Mouse (Mus musculus) retina, embryonic 14.5 days (tissue): Measurements from ENCODE around the gene Dkk2.
A peak's percentile ranks its signal among the peaks of the same experiment; 100 is the strongest.
"Not testable (repeated sequence)": the region's sequence is repeated elsewhere in the genome, so short reads cannot be mapped to it uniquely, and the experiment has no call there.

Experiments
- DNase-seq: peaks from one replicate; pipeline ENCODE4 v3.0.0-alpha.2; 2015; ENCODE audit warnings: low spot score

Dkk2 gene

DNA sequence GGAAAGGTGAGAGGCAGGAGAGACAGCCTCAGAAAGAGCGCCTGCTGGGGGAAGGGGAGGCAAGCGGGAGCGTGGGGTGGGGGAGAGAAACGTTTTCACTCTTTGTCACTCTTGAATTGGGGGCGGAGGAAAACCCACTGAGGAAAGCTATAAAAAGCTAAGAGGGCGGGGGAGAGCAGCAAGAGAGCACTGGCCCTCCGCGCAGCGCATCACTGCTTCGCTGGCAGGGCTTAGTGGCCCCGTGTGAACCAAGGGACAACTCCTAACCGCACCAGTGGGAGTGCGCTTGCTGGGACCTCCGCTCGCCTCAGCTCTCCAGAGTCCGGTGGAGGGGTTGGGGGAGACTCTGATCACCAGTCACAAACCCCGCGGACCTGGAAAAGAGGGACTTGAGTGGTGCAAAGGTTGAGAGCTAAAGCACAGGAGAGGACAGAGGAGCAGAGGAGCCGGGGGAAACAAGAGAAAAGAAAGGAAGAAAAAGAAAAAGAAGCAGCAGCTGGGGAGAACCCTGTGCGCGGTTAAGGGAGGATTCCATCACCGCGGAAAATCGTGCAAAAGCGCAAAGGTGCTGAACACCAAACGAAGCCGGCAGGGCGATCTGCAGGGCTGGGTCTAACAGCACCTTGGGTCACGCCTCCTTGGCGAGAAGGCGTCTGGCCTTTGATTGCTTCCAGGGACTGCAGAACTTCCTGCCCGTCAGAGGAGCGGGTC lies at the start of gene Dkk2:
Gene Dkk2, plus strand, starts transcription at position 181 of the 711 bp plus-strand sequence.
- DNase-seq: peak; percentile 62

DNA sequence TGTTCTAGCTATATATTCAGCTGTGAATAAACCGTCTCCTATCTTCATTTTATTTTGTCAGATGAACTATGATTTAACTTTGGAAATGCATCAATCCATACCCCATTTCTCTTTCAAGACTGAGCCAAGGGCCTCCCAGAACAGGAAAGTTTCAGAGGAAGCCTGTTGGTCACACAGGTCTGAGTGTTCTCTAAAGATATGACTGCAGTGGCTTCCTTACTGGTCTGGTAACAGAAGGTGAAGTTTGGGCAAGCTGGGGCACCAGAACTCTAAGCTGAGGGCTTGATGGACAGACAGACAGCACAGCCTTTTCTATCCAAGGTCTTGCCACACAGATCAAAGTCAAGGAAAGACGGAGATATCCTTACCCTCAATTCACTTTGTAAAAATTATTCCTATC lies 48.4 kb upstream of the Dkk2 start:
- DNase-seq: no peak

DNA sequence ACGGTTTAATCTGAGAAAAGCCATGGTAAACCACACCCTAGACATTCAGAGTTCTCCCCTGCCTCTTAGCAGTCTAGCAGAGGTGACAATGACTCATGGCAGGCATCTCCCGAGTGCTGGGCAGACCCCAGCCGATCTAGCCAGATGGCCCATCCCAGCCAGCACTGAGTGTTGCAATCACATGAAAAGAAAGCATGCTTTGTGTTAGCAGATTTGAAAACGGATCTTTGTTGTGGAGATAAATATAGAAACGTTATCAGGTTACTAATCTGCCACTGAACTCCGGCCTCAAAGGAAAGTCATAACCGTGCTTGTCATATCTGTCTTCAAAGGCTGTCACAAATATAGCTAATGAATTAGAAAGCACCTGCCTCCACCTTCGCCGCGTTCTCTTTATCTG lies 47.4 kb upstream of the Dkk2 start:
- no peak for DNase-seq

GRCm38 (mm10) chr3:132040066-132040465 lies 45.0 kb upstream of the Dkk2 start:
- DNase-seq: no peak

DNA sequence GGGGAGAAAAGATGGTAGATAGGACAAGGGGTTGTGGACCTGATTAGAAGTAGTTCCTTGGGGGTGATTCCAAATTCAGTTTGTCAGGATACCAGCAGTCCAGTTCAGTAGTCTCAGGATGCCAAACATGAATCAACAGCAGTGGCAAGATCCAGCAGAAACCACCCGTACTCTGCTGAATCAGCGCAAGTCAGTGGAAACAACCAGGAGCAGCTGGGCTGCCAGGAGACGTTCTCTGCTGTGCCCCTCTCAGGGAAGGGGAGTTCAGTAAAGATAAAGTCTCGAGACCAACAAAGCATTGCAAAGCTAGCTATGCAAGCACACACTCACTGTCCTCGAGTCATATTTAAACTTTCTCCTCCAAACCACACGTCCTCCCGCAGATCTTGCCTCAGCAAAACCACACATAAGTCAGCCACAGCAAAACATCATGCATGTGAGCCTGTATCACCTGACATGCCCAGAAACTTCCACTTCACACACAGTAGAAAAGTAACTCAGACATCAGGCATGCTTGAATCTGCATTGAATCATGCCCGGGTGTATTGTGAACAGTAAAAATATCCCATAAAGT lies 34.1 kb upstream of the Dkk2 start:
- no peak for DNase-seq

DNA sequence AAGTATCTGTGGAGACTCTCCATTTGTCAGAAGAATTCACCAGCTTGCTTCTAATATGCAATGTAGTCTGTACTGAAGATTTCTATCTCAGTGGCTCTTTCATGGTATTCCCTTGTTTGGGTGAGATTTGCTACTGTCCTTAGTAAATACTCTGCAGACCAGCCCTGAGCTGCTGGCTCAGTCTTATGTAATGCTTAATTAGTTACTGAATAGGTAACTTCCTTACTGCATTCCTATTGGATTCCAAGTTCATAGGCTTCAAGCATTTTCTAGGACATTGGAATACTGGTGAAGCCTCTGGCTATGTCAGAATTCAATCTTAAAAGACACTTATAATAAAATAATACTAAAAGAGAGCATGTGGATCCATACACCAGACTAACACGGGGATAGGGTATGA lies 22.3 kb upstream of the Dkk2 start:
- DNase-seq: not testable (repeated sequence)

DNA sequence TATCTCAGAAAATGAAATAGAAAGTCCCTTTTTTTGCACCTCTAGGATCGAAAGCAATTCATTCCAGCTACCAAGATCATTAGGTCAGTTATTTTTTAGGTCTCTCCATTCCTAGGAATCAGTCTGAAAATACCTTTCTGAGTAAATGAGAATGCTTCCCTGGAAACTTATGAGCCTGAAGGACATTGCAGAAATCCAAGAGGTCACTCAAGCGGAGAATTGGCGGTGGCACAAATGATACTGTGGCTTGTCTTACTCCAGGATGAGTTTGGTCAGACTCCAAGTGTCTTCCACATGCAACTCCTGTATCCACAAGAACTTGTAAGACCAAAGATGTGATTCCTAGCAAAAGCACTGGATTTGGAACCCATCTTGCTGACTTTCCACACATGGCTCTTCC lies 21.7 kb upstream of the Dkk2 start:
- no peak for DNase-seq

DNA sequence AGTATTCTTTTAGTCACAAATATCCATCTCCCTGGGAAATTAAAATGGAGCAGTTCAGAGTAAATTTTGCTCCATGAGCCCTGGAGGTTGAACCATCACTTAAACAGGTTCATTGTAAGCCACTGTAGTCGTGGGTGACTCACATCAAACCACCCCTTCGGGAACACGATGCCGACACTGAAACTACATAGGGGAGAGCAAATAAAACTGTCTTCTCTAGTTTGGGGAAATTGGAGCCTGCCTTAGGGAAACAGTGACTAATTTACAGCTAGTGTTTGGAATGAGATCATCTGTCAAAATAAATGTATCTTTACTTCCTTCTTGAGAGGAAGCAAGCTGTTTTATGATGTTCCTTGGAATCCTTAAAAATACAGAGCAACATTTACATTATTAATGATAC lies 21.1 kb upstream of the Dkk2 start:
- DNase-seq: no peak

GRCm38 (mm10) chr3:132064920-132065319 lies 20.2 kb upstream of the Dkk2 start:
- DNase-seq: no peak

DNA sequence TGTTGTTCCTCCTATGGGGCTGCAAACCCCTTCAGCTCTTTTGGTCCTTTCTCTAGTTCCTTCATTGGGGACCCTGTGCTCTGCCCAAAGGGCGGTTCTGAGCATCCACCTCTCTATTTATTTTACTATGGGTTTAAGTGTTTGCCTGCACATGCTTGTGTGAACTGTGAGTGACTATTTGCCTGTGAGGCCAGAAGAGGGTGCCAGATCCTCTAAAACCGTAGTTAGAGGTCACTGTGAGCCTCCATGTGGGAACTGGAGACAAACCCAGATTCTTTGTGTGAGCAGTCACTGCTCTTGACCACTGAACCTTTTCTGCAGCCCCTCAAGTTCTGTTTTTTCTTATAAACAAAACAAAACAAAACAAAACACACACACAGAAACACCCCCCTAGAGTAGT lies 14.1 kb upstream of the Dkk2 start:
- no peak for DNase-seq

GRCm38 (mm10) chr3:132084018-132084417 lies 1.1 kb upstream of the Dkk2 start:
- DNase-seq: peak; percentile 77

- DNase-seq: peak; percentile 25
These were observed 412 bp upstream of the Dkk2 start for GRCm38 (mm10) chr3:132084680-132085079.

DNA sequence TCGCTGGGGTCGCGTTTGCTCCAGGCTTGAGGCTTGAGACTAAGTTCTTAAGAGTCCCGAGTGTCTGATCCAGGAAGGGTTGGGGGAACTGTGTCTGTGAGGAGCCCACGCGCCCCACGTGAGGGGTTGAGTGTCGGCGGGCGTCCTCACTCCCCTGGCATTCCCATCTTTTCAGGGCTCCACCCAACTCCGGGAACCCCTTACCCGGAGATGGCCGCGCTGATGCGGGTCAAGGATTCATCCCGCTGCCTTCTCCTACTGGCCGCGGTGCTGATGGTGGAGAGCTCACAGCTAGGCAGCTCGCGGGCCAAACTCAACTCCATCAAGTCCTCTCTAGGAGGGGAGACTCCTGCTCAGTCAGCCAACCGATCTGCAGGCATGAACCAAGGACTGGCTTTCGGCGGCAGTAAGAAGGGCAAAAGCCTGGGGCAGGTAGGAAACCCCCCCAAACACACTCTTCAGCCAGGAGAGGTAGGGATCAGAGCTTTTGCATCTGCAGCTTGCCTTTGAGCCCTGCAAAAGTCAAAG lies 795 bp downstream of the Dkk2 start:
- DNase-seq: peak; percentile 38

GRCm38 (mm10) chr3:132086461-132086860 lies 1.4 kb downstream of the Dkk2 start:
- DNase-seq: peak; percentile 11

GRCm38 (mm10) chr3:132087011-132087486 lies 2.0 kb downstream of the Dkk2 start:
- peak; percentile 74 for DNase-seq

GRCm38 (mm10) chr3:132092983-132093382 lies 7.9 kb downstream of the Dkk2 start:
- DNase-seq: no peak

- no peak for DNase-seq
These were observed 11.2 kb downstream of the Dkk2 start for GRCm38 (mm10) chr3:132096296-132096695.

DNA sequence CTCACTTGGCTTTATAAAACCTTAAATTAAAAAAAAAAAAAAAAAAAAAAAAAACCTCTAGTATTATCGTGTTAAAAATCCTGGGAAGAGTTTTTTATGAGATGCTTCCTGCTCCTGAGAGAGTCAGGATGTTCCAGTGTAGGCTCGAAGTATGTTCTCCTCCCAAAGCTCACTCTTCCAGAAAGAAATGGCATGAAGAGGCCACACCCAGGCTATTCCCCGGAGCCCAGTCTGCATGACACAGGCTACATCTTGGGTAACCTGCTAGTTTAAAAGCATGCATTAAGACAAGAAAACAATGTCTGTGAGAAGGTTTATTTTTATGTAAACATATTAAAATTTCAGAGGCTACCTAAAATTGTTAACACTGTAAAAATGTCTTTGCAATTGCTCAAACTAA lies 15.7 kb downstream of the Dkk2 start:
- DNase-seq: no peak

DNA sequence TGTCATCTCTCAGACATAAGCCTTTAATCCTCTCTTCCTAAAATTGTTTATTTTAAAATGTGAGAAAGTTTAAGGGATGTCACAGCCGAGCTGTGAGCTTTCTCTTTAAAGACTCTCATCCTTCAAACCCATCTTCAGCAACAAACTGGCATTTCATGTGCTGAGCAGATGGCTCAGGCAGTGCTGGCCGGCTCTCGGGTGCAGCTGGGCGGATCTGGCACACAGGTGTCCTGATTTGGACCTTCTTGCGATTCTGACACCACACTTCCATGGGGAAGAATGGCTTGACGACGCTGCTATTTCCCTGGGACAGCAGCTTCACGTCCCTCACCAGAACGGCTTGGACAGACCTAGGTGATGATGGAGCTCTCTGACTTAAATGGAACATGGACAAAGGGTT lies 17.9 kb downstream of the Dkk2 start:
- no peak for DNase-seq

DNA sequence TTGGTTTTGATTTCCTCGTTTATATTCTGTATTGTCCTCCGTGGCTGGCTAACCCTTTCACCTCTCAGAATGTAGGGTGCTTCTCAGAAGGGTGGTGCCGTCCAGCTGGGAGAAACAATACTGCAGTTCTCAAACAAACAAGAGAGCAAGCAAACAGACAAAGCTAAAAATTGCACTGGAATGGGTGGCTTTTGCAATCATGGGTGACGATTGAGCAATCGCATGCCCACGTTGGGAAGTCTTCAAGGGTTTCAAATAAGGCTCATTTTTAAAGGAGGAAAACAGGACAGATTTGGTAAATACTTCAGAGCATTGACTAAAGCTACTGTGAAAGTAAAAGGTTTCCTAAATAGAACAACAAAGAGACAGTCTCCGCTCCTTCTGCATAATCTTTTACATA lies 18.4 kb downstream of the Dkk2 start:
- DNase-seq: no peak

GRCm38 (mm10) chr3:132115772-132116511 lies 30.9 kb downstream of the Dkk2 start:
- DNase-seq: no peak

DNA sequence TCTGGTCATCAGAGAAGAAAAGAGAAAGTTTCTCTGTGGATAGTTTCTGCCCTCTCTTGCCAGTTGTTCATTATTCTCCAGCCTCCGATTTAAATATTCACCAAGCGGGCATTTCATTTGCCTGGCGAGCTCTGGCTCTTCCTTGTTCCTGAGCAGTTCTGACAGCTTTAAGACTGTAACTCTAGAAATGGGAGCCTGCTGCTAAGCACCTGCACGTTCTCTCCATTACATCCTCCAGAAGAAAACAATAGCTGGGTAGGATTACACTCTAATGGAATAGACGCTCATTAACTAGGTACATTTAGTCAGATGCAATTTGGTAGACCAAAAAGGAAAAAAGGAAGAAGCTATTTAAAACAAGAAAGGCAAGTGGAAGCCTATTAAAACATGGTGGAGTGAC lies 36.3 kb downstream of the Dkk2 start:
- DNase-seq: no peak

DNA sequence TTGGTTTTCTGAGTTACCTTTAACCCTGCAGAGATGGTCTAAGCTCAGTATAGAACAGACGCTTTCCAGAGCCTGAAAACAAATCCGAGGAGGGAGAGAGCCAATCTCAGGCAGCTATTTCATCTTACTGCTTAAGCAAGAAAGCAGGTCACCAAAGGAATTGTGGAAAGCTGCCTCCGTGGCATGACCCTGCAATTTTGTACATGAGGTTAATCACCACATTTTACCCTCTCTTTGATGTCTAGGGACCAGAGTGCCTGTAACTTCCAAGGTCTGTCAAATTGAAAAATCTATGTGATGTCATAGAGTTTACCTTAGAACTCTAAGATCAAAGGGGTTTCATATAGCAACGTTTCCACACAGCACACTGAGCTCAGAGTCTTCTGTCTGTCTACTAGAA lies 37.5 kb downstream of the Dkk2 start:
- no peak for DNase-seq
